Mouse (Mus musculus): Measurements from ENCODE around the gene Gstt2. TPM values are rescaled to one million over a fixed set of nuclear protein-coding genes. Genes with fewer than 3 reads are reported as not detected.
A peak's percentile ranks its signal among the peaks of the same experiment; 100 is the strongest.

The Gstt2 gene
- 73.4 and 102 TPM in 2 replicates for polyA plus RNA-seq (2012; rRNA removed)

GRCm38 (mm10) chr10:75837248-75837759 is at the start of gene Gstt2:
TSS of gene Gstt2 (minus strand) at chr10:75837424.
- Histone ChIP-seq H3K36me3 (ENCODE audit: control insufficient read depth, insufficient read depth, low read length) (no peaks in the 10 kb centered on the region), H3K27me3 (ENCODE audit: control insufficient read depth, insufficient read depth, low read length) (no peaks in the 10 kb centered on the region), H3K27ac (ENCODE audit: insufficient read depth, low read length) (peak within 1 kb of the TSS; percentile 62), H3K4me1 (ENCODE audit: control insufficient read depth, insufficient read depth, insufficient read length) (peaks cover 13% of the 10 kb centered on the region; the same call in 1 of the 2 replicates), H3K4me3 (ENCODE audit: extremely low read depth, insufficient read depth, insufficient read length) (peak within 1 kb of the TSS; percentile 78)
- 1% methylated on average over 21 of the region's 21 CpGs for WGBS
- no peak for TF ChIP-seq CTCF (IDR thresholded peaks at IDR 0.05; ENCODE audit: extremely low read depth, insufficient read depth, insufficient read length, insufficient replicate concordance)
- no peak for TF ChIP-seq POLR2A (IDR thresholded peaks at IDR 0.05; ENCODE audit: low read depth, low read length)
- peak; percentile 32 to 78 for DNase-seq (ENCODE audit: low read depth in 1 of 2, low spot score in 2 of 2)

- 92% methylated on average over 8 of the region's 8 CpGs for WGBS
Observed at GRCm38 (mm10) chr10:75884742-75885141, 47.5 kb upstream of the Gstt2 start.

GRCm38 (mm10) chr10:75883232-75883552 is 46.0 kb upstream of the Gstt2 start:
- peak; percentile 57 to 66 for DNase-seq (ENCODE audit: low read depth in 1 of 2, low spot score in 2 of 2)

More at GRCm38 (mm10) chr10:75884742-75885141, 47.5 kb upstream of the Gstt2 start:
- Histone ChIP-seq H3K27ac (ENCODE audit: insufficient read depth, low read length) (no peak overlapping the region), H3K27me3 (ENCODE audit: control insufficient read depth, insufficient read depth, low read length) (no peaks in the 10 kb centered on the region; the same call in 1 of the 2 replicates), H3K4me1 (ENCODE audit: control insufficient read depth, insufficient read depth, insufficient read length) (no peaks in the 10 kb centered on the region; the same call in 1 of the 2 replicates), H3K36me3 (ENCODE audit: control insufficient read depth, insufficient read depth, low read length) (no peaks in the 10 kb centered on the region), H3K4me3 (ENCODE audit: extremely low read depth, insufficient read depth, insufficient read length) (no peak overlapping the region)
- TF ChIP-seq POLR2A (IDR thresholded peaks at IDR 0.05; ENCODE audit: low read depth, low read length) (no peak), CTCF (IDR thresholded peaks at IDR 0.05; ENCODE audit: extremely low read depth, insufficient read depth, insufficient read length, insufficient replicate concordance) (no peak)
- no peak for DNase-seq (ENCODE audit: low read depth in 1 of 2, low spot score in 2 of 2)

GRCm38 (mm10) chr10:75882433-75883231 is 45.4 kb upstream of the Gstt2 start:
- Histone ChIP-seq H3K36me3 (ENCODE audit: control insufficient read depth, insufficient read depth, low read length) (no peaks in the 10 kb centered on the region), H3K4me3 (ENCODE audit: extremely low read depth, insufficient read depth, insufficient read length) (no peak overlapping the region), H3K4me1 (ENCODE audit: control insufficient read depth, insufficient read depth, insufficient read length) (no peaks in the 10 kb centered on the region; the same call in 1 of the 2 replicates), H3K27me3 (ENCODE audit: control insufficient read depth, insufficient read depth, low read length) (no peaks in the 10 kb centered on the region; the same call in 1 of the 2 replicates), H3K27ac (ENCODE audit: insufficient read depth, low read length) (no peak overlapping the region)
- TF ChIP-seq POLR2A (IDR thresholded peaks at IDR 0.05; ENCODE audit: low read depth, low read length) (no peak), CTCF (IDR thresholded peaks at IDR 0.05; ENCODE audit: extremely low read depth, insufficient read depth, insufficient read length, insufficient replicate concordance) (no peak)
- 46% methylated on average over 15 of the region's 15 CpGs for WGBS
- DNase-seq (ENCODE audit: low read depth in 1 of 2, low spot score in 2 of 2) = no peak

More at GRCm38 (mm10) chr10:75883232-75883552, 46.0 kb upstream of the Gstt2 start:
- TF ChIP-seq POLR2A (IDR thresholded peaks at IDR 0.05; ENCODE audit: low read depth, low read length) (no peak), CTCF (IDR thresholded peaks at IDR 0.05; ENCODE audit: extremely low read depth, insufficient read depth, insufficient read length, insufficient replicate concordance) (peak; percentile 59; the same call in 1 of the 2 replicates)
- Histone ChIP-seq H3K36me3 (ENCODE audit: control insufficient read depth, insufficient read depth, low read length) (no peaks in the 10 kb centered on the region), H3K4me3 (ENCODE audit: extremely low read depth, insufficient read depth, insufficient read length) (no peak overlapping the region), H3K4me1 (ENCODE audit: control insufficient read depth, insufficient read depth, insufficient read length) (no peaks in the 10 kb centered on the region; the same call in 1 of the 2 replicates), H3K27me3 (ENCODE audit: control insufficient read depth, insufficient read depth, low read length) (no peaks in the 10 kb centered on the region; the same call in 1 of the 2 replicates), H3K27ac (ENCODE audit: insufficient read depth, low read length) (no peak overlapping the region)
- WGBS = 7% methylated on average over 10 of the region's 10 CpGs

- 65% methylated on average over 20 of the region's 20 CpGs for WGBS
- Histone ChIP-seq H3K36me3 (ENCODE audit: control insufficient read depth, insufficient read depth, low read length) (no peaks in the 10 kb centered on the region), H3K27me3 (ENCODE audit: control insufficient read depth, insufficient read depth, low read length) (no peaks in the 10 kb centered on the region; the same call in 1 of the 2 replicates), H3K27ac (ENCODE audit: insufficient read depth, low read length) (no peak overlapping the region), H3K4me3 (ENCODE audit: extremely low read depth, insufficient read depth, insufficient read length) (no peak overlapping the region), H3K4me1 (ENCODE audit: control insufficient read depth, insufficient read depth, insufficient read length) (no peaks in the 10 kb centered on the region; the same call in 1 of the 2 replicates)
- no peak for DNase-seq (ENCODE audit: low read depth in 1 of 2, low spot score in 2 of 2)
- no peak for TF ChIP-seq POLR2A (IDR thresholded peaks at IDR 0.05; ENCODE audit: low read depth, low read length)
- no peak for TF ChIP-seq CTCF (IDR thresholded peaks at IDR 0.05; ENCODE audit: extremely low read depth, insufficient read depth, insufficient read length, insufficient replicate concordance)
Observed at GRCm38 (mm10) chr10:75881578-75882432, 44.6 kb upstream of the Gstt2 start.

GRCm38 (mm10) chr10:75880771-75881577 is 43.8 kb upstream of the Gstt2 start:
- TF ChIP-seq POLR2A (IDR thresholded peaks at IDR 0.05; ENCODE audit: low read depth, low read length) = no peak
- no peak for TF ChIP-seq CTCF (IDR thresholded peaks at IDR 0.05; ENCODE audit: extremely low read depth, insufficient read depth, insufficient read length, insufficient replicate concordance)
- Histone ChIP-seq H3K27ac (ENCODE audit: insufficient read depth, low read length) (no peak overlapping the region), H3K27me3 (ENCODE audit: control insufficient read depth, insufficient read depth, low read length) (no peaks in the 10 kb centered on the region; the same call in 1 of the 2 replicates), H3K4me3 (ENCODE audit: extremely low read depth, insufficient read depth, insufficient read length) (no peak overlapping the region), H3K4me1 (ENCODE audit: control insufficient read depth, insufficient read depth, insufficient read length) (no peaks in the 10 kb centered on the region; the same call in 1 of the 2 replicates), H3K36me3 (ENCODE audit: control insufficient read depth, insufficient read depth, low read length) (no peaks in the 10 kb centered on the region)
- 78% methylated on average over 6 of the region's 6 CpGs for whole genome bisulfite sequencing
- no peak for DNase-seq (ENCODE audit: low read depth in 1 of 2, low spot score in 2 of 2)
